Mouse (Mus musculus) midbrain, embryonic 11.5 days (tissue): Measurements from ENCODE around the gene Scamp3. TPM values are rescaled to one million over a fixed set of nuclear protein-coding genes. Genes with fewer than 3 reads are reported as not detected.

Source experiments
- ATAC-seq: fragments of 200-750 bp; cut with Nextera tagmentation; 2 replicates; pipeline ENCODE4 v1.8.0; 2017; ENCODE audit warnings: moderate TSS enrichment, moderate library complexity; ENCODE audit not compliant: low FRiP score
- DNase-seq: peaks from one replicate; pipeline ENCODE4 v3.0.0; 2015; ENCODE audit warnings: low spot score; ENCODE audit errors: missing footprints
- H3K27ac ChIP-seq: fragments of 300-500 bp; sonication (generic); 2 replicates; pipeline ENCODE4 v1.5.1; 2014; ENCODE audit warnings: low read depth, low read length
- H3K27me3 ChIP-seq: fragments of 300-500 bp; sonication (generic); 2 replicates; pipeline ENCODE4 v1.6.1; 2014; ENCODE audit warnings: mild to moderate bottlenecking, low read length, moderate library complexity, mixed read lengths; ENCODE audit not compliant: control insufficient read depth, insufficient read depth
- H3K36me3 ChIP-seq: fragments of 300-500 bp; sonication (generic); 2 replicates; pipeline ENCODE4 v1.6.1; 2014; ENCODE audit warnings: mild to moderate bottlenecking, low read length, moderate library complexity, mixed read lengths; ENCODE audit not compliant: control insufficient read depth, insufficient read depth
- H3K4me1 ChIP-seq: fragments of 300-500 bp; sonication (generic); 2 replicates; pipeline ENCODE4 v1.6.1; 2014; ENCODE audit warnings: low read length; ENCODE audit not compliant: control insufficient read depth, insufficient read depth
- H3K4me2 ChIP-seq: fragments of 300-500 bp; sonication (generic); 2 replicates; pipeline ENCODE4 v1.6.1; 2014; ENCODE audit warnings: mild to moderate bottlenecking, moderate library complexity
- H3K4me3 ChIP-seq: fragments of 300-500 bp; sonication (generic); 2 replicates; pipeline ENCODE4 v1.5.1; 2014; ENCODE audit warnings: low read depth, low read length
- H3K9ac ChIP-seq: fragments of 300-500 bp; sonication (generic); 2 replicates; pipeline ENCODE4 v1.6.1; 2014; ENCODE audit warnings: low read length
- H3K9me3 ChIP-seq: fragments of 300-500 bp; sonication (generic); 2 replicates; pipeline ENCODE4 v1.6.1; 2016; ENCODE audit warnings: low read length; ENCODE audit not compliant: control insufficient read depth
- WGBS: fragments of 180-500 bp; shearing (Covaris S2); extraction: QIAGEN DNeasy Blood & Tissue Kit; methylation state at CpG from one replicate; pipeline ENCODE4 v1.1.7; 2014; 5-methylcytosine and 5-hydroxymethylcytosine counted together
- polyA plus RNA-seq: library from polyadenylated mRNA; unstranded; fragments of >200 nt; fragmentation: Nextera tagmentation; extraction: Ambion mirVana; gene quantifications from 2 replicates; pipeline ENCODE4 v1.2.1, GENCODE M21; 2014

Gene Scamp3
- polyA plus RNA-seq, 1 experiment from 2014 or later = 74.4 TPM

DNA sequence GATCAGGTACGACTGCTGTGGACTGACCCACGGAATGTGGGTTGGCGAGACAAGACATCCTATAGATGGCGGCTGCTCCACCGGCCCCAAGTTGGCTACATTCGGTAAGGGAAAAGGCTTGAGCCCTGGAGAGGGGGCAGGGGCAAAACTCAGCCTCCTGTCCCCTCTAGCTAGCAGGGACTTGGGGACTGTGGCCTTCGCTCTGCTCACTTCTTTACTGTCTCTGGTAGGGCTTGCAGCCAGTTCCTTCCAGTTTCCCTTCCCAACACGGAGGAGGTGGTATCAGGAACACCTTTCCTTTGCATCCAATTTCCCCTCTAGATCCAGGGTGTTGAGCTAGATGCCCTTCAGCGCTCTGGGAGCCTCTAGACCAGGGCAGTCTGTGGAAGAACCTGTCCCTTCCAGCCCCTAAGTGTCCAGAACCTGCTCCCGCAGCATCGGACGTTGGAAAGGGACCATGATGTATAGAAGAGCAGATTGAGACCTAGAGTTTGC is 48.1 kb downstream of the Scamp3 start:
- Histone ChIP-seq H3K9me3 (no peaks in the 10 kb centered on the region), H3K4me3 (peak overlapping the region; percentile 63), H3K4me1 (peaks cover 46% of the 10 kb centered on the region), H3K36me3 (peaks cover 9% of the 10 kb centered on the region; the same call in 1 of the 2 replicates), H3K27me3 (no peaks in the 10 kb centered on the region), H3K9ac (peak overlapping the region; percentile 93), H3K27ac (peak overlapping the region; percentile 89), H3K4me2 (peak overlapping the region; percentile 83)
- WGBS = 19% methylated on average over 12 of the region's 12 CpGs
- ATAC-seq (no peak; the same call in 1 of the 2 replicates), DNase-seq (peak; percentile 92)

GRCm38 (mm10) chr3:89225918-89226317 is 48.6 kb downstream of the Scamp3 start:
- peak; percentile 82 for ATAC-seq
- Histone ChIP-seq H3K9me3 (no peaks in the 10 kb centered on the region), H3K9ac (peak overlapping the region; percentile 93), H3K4me3 (peak overlapping the region; percentile 63), H3K27me3 (no peaks in the 10 kb centered on the region), H3K4me2 (peak overlapping the region; percentile 83), H3K36me3 (peaks cover 9% of the 10 kb centered on the region; the same call in 1 of the 2 replicates), H3K27ac (peak overlapping the region; percentile 89), H3K4me1 (peaks cover 46% of the 10 kb centered on the region)
- 11% methylated on average over 4 of the region's 4 CpGs for WGBS
- DNase-seq = peak; percentile 98

DNA sequence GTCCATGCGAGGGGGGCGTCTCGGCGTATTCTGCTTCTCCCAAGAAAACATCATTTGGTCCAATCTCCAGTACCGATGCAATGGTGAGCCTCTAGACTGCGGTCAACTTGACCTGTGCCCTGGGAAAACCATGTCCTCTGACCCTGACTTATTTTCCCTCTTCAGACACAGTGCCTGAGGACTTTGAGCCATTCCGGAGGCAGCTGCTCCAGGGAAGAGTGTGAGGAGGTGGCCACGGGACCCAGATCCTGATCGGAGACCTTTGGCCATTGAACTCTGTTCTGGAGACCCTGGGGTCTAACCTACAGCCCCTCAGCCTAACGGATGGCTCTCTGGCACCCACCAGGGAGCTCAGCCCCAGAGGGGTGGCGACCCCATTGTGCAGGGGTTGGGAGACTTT is 49.1 kb downstream of the Scamp3 start:
- Histone ChIP-seq H3K27me3 (no peaks in the 10 kb centered on the region), H3K4me3 (peak overlapping the region; percentile 63), H3K9ac (peak overlapping the region; percentile 93), H3K4me1 (peaks cover 43% of the 10 kb centered on the region), H3K27ac (peak overlapping the region; percentile 89), H3K4me2 (peak overlapping the region; percentile 83), H3K36me3 (peaks cover 9% of the 10 kb centered on the region; the same call in 1 of the 2 replicates), H3K9me3 (no peaks in the 10 kb centered on the region)
- ATAC-seq = no peak; the same call in none of the 2 replicates
- 5% methylated on average over 11 of the region's 11 CpGs for WGBS
- DNase-seq = peak; percentile 94

DNA sequence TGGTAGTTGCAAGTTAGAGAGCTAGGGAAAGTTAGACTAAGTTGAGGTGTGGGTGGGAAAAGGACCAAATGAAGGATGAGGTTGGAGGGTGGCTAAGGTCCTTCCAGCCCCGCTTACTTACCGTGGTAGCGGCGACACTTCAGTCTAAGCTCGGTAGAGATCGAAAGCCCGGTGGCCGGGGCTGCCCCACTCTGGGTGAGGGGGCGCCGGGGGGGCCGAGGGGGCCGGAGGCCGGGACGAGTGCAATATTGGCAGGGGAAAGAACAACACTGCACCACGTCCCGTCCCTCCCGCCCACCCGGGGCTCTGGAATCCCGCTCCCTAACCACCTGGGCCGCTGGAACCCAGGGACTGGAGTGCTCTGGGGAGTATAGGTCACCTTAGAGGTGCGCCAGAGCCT is 49.6 kb downstream of the Scamp3 start, which contains the start of gene Mtx1:
Gene Mtx1 (minus strand): TSS at position 189 of the 400 bp plus-strand sequence.
- Histone ChIP-seq H3K9me3 (no peaks in the 10 kb centered on the region), H3K9ac (peak within 1 kb of the TSS; percentile 93), H3K4me2 (peak within 1 kb of the TSS; percentile 83), H3K27me3 (no peaks in the 10 kb centered on the region), H3K4me1 (peaks cover 40% of the 10 kb centered on the region), H3K27ac (peak within 1 kb of the TSS; percentile 89), H3K4me3 (peak within 1 kb of the TSS; percentile 63), H3K36me3 (peaks cover 9% of the 10 kb centered on the region; the same call in 1 of the 2 replicates)
- ATAC-seq (no peak), DNase-seq (no peak)
- WGBS = under 1% methylated on average over 21 of the region's 21 CpGs

DNA sequence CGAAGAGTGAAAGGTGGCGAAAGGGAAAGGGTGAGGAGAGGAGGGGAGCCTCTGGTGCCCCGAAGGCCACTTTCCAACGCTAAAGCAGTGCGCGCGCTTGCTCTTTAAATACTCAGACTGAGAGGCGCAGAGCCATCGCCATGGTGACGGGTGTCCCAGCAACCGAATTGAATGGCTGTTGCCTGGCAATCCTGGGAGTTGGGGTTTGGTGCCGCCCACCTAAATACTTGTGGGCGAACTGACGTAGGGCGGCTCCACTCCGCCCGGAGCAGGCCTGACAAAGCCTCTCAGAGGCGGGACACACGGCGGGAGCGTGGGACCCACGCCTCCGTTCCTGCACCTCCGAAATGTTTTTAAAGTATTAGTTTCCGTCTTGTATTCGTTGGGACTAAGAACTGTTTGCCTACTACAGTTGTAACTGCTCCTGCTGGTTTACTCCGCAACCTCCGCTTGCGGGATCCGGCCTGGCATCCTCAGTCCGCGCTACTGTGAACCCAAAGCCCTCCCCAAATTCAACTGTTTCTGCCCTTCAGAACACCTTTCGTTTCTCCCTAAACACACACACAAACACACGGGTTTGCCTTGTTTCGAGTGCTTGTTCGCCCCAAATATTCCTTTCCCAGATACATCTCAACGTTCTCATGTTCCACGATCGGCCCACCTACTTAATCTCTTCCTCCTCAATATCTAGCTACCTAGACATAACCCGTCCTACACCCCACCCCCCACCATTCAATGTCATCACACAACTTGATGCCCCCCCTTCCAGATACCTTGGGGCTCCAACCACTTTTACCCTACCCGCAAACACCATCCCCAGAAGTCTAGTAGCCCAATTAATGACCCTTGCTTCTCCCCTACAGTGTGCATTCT is 50.3 kb downstream of the Scamp3 start:
- WGBS = 2% methylated on average over 41 of the region's 41 CpGs
- Histone ChIP-seq H3K4me1 (peaks cover 40% of the 10 kb centered on the region), H3K27me3 (no peaks in the 10 kb centered on the region), H3K9ac (peak overlapping the region; percentile 93), H3K36me3 (peaks cover 9% of the 10 kb centered on the region; the same call in 1 of the 2 replicates), H3K9me3 (no peaks in the 10 kb centered on the region), H3K4me2 (peak overlapping the region; percentile 83), H3K27ac (peak overlapping the region; percentile 89), H3K4me3 (peak overlapping the region; percentile 63)
- peak; percentile 100 for DNase-seq
- ATAC-seq = peak; percentile 76

- H3K4me1 ChIP-seq = peaks cover 33% of the 10 kb centered on the region
- H3K4me3 ChIP-seq = peak overlapping the region; percentile 63
- no peaks in the 10 kb centered on the region for H3K9me3 ChIP-seq
- WGBS = under 1% methylated on average over 20 of the region's 20 CpGs
- peak overlapping the region; percentile 88 for H3K27ac ChIP-seq
- ATAC-seq (peak; percentile 34; the same call in 1 of the 2 replicates), DNase-seq (peak; percentile 99)
- H3K9ac ChIP-seq = peak overlapping the region; percentile 93
- H3K36me3 ChIP-seq = peaks cover 4% of the 10 kb centered on the region; the same call in 1 of the 2 replicates
- no peaks in the 10 kb centered on the region for H3K27me3 ChIP-seq
- H3K4me2 ChIP-seq = peak overlapping the region; percentile 83
Measured at GRCm38 (mm10) chr3:89228180-89228549, 50.9 kb downstream of the Scamp3 start.

DNA sequence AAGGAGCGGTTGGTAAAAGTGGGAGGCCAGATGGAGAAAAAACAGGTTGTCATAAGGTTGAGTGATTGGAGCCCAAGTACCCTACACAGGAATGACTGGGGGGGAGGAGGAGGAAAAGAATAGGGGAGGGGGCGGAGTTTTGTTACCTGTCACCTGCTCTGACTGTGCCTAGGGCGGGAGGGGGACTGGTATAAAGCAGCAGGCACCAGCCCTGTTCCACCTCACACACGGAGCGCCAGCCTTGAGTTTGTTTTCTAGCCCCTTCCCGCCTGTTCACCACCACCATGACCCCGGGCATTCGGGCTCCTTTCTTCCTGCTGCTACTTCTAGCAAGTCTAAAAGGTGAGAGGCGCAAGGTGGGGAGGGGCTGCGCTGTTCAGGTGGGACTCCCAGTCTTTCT is 51.6 kb downstream of the Scamp3 start, which contains the start of gene Muc1:
Gene Muc1 (plus strand): TSS at position 222 of the 400 bp plus-strand sequence.
- no peak for ATAC-seq
- Histone ChIP-seq H3K36me3 (0 out of 2 replicates have a peak, but pooled peaks cover 2% of the 10 kb centered on the region), H3K9me3 (no peaks in the 10 kb centered on the region), H3K9ac (peak within 1 kb of the TSS; percentile 93), H3K4me1 (peaks cover 27% of the 10 kb centered on the region), H3K27me3 (no peaks in the 10 kb centered on the region), H3K4me2 (peak within 1 kb of the TSS; percentile 83), H3K27ac (peak within 1 kb of the TSS; percentile 88), H3K4me3 (peak within 1 kb of the TSS; percentile 63)
- 34% methylated on average over 10 of the region's 10 CpGs for WGBS
- DNase-seq = no peak

DNA sequence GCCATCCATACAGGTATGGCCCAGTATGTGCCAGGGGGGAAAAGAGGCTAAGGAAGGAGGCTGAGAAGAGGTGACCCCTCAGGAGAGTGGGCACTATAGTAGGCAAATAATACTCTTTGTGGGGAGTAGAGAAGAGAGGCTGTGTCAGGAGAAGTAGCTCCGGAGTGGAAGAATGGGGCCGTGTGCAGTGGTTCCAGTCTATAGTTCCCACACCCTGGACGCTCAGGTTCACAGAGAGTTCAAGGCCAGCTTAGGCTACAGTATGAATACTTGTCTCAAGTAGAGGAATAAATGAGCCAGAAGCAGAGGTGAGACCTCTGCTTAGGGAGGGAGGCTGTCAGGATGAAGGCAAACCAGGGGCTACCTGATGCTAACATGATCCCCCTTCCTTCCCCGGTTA is 52.0 kb downstream of the Scamp3 start:
- no peak overlapping the region for H3K4me3 ChIP-seq
- 0 out of 2 replicates have a peak overlapping the region, but pooled peaks have one; percentile 21 for H3K9ac ChIP-seq
- H3K27me3 ChIP-seq = no peaks in the 10 kb centered on the region
- no peak for ATAC-seq
- H3K4me2 ChIP-seq = no peak overlapping the region
- H3K36me3 ChIP-seq = no peaks in the 10 kb centered on the region
- H3K4me1 ChIP-seq = peaks cover 22% of the 10 kb centered on the region
- no peak for DNase-seq
- no peak overlapping the region for H3K27ac ChIP-seq
- 73% methylated on average over 4 of the region's 4 CpGs for WGBS
- no peaks in the 10 kb centered on the region for H3K9me3 ChIP-seq

GRCm38 (mm10) chr3:89230561-89230960 is 53.3 kb downstream of the Scamp3 start:
- Histone ChIP-seq H3K36me3 (no peaks in the 10 kb centered on the region), H3K4me3 (no peak overlapping the region), H3K27ac (no peak overlapping the region), H3K9me3 (no peaks in the 10 kb centered on the region), H3K4me2 (no peak overlapping the region), H3K27me3 (no peaks in the 10 kb centered on the region), H3K9ac (no peak overlapping the region), H3K4me1 (peaks cover 12% of the 10 kb centered on the region)
- WGBS = 98% methylated on average over 2 of the region's 2 CpGs
- DNase-seq (no peak), ATAC-seq (no peak)
